Mouse (Mus musculus) frontal cortex, postnatal 25 days (tissue): ENCODE measurements around the gene Otud7a.

Source experiments
- DNase-seq, 2 experiments: peaks; one replicate each; pipeline ENCODE4 v3.0.0; 2022; ENCODE audit warnings: low spot score in 2 of 2

Otud7a gene

DNA sequence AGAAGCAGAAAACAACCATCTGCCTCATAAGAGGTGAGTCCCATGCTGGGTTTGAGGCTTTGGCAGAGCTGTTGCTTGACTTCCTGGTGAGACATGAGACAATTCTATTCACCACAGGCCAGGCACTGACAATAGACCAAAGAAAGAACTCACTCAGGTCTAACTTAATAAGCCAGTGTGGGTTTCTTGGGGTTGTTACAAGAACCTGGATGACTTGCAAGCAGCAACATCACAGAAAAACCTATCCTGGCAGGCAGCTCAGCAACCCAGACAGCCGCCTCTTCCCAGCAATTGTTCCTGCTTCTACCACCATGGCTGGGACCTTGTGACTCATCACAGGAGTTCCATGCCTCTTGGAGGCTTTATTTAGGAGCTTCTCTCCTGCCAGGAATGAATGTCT is 329.7 kb downstream of the Otud7a start:
- no peak for DNase-seq

DNA sequence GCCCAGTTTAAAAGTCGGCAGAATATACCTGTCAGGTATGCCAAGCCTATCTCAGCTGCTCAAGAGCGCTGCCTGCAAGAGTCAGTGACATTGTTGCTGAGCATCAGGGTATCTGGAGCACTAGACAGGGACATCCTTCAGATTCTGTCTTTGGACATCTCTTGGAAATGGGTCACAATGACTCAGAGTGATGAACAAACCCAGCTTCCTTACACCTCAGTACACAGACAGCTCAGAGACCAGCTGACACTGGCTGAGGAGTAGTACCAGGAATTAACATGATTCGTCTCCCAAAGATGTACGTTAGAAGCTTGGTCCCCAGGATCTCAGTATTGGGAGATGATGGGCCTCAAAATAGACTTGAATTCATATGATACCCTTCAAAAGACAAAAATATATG is 332.8 kb downstream of the Otud7a start:
- DNase-seq: no peak

DNA sequence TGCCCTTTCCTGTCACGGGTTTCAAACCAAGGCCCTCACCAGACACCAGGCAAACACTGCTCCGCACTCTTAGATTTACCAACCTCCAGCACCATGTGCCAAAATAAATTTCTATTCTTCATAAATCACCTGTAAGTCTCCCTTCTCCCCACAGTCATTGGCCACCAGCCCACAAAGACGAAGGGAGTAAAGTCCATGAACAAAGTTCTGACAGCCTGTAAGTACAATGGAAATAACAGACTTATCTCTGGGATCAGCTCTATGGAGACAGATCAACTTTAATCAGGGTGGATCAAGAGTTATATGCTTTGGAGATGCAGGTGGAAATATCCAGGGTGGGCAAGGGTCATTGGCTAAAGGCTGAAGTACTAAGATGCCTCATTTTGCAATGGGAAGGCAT is 336.3 kb downstream of the Otud7a start:
- no peak for DNase-seq

DNA sequence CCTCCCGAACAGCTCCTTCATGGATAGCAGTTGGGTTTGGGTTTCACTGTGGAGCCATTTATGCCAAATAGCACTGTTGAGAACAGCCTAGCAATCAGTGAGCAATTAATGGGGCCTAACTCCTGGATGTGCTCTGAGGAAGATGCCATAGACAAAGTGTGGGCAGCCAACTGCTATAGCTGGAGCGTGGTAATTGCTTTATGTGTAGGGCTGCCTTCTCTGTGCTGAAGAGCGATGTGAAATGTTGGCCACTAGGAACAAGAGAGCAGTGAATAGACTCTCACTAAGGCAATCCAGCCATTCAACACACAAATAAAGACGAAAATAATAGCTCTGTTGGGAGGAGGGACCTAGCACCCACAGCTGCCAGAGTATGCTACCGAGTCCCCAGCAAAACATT is 345.2 kb downstream of the Otud7a start:
- no peak for DNase-seq

- no peak for DNase-seq
Observed at GRCm38 (mm10) chr7:63796001-63796632, 351.6 kb downstream of the Otud7a start.

DNA sequence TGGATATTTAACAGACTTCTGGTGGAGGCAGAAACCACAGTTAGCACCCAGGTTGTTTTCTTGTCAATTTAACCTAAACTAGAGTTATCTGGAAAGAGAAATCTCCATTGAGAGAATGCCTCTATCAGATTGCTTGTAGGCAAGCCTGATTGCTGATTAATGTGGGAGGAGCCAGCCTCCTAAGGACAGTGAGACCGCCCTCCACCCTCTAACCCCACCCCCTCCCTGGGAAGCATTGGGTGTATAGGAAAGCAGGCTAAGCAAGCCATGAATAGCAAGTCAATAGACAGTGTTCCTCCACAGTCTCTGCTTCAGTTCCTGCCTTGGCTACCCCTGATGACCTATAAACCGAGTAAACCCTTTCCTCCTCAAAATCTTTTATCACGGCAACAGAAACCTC is 353.9 kb downstream of the Otud7a start:
- no peak for DNase-seq

DNA sequence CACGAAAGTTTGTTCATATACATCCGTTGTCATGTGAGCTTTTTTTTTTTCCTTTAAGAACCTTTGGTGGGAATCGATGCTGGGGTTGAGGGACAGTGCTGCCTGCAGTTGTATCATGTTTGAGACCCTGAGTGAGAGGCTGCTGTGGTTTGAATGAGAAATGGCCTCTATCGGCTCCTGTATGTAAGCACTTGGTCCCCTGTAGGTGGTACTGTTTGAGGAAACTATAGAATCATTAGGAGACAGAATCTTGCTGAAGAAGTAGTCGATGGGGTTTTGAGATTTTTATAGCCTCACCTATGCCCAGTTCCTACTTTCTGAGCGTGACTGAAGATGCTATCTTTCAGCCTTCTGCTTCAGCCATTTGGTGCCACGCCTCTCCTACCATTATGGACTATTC is 354.8 kb downstream of the Otud7a start:
- no peak for DNase-seq

- no peak for DNase-seq
Observed at GRCm38 (mm10) chr7:63802751-63803150, 358.2 kb downstream of the Otud7a start.
